ENCODE assay signal across 19 mouse cellular contexts in the genomic region with DNA sequence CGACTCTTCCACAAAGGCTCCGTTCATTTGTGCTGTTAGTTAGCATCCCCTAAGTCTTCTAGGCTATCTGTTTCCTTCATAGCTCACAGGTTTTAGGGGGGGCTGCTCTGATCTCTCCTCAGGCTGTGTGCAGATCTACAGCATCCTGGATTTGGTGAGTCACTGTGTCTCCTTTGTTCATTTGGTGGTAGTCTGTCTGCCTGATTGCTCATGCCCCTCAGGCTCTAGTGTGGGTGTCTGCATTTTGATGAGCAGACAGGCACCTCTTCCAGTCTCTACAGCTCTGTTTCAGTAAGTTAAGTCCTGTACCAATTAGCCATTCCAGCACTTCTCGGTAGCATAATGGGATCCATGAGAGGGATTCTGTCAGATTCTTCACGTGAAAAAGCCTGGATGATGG. TPM values are rescaled to one million over a fixed set of nuclear protein-coding genes. Genes with fewer than 3 reads are reported as not detected.
"Had no signal": no experiment of that assay in that cellular context is flagged by ENCODE, and none has a peak within 500 bp of the region (broad histone marks: within the 10 kb centered on the region; RNA-seq: fewer than 3 reads in every experiment).

No protein-coding gene starts in this region.

- H3K9ac ChIP-seq: limb, embryonic 12.5 days; liver, embryonic 13.5 days; neural tube, embryonic 13.5 days had no signal

- H3K27me3 ChIP-seq: limb, embryonic 12.5 days; liver, embryonic 13.5 days; neural tube, embryonic 13.5 days had no signal

- DNase-seq: kidney, adult 11 months; kidney, adult 9 months; kidney, postnatal 36 days; layer of hippocampus, adult 9-11 months; layer of hippocampus, postnatal 36 days; liver; liver, embryonic 13.5 days; lung, adult 18-20 months; right cerebral cortex, adult 18-20 months; right cerebral cortex, postnatal 25 days; thymus, postnatal 4 days had no signal

- H3K4me2 ChIP-seq: limb, embryonic 12.5 days; liver, embryonic 13.5 days; neural tube, embryonic 13.5 days had no signal

- H3K27ac ChIP-seq: kidney, postnatal 0 days; limb, embryonic 12.5 days; liver, embryonic 13.5 days; neural tube, embryonic 13.5 days had no signal

- H3K4me3 ChIP-seq: limb, embryonic 12.5 days; liver, embryonic 13.5 days; neural tube, embryonic 13.5 days had no signal

- H3K4me1 ChIP-seq: limb, embryonic 12.5 days; liver, embryonic 13.5 days; neural tube, embryonic 13.5 days had no signal

- H3K9me3 ChIP-seq: limb, embryonic 12.5 days; liver, embryonic 13.5 days; neural tube, embryonic 13.5 days had no signal

- H3K36me3 ChIP-seq: limb, embryonic 12.5 days; liver, embryonic 13.5 days; neural tube, embryonic 13.5 days had no signal

RNA-seq across cellular contexts. Expression of gene 5530401A14Rik, which starts 22.0 kb away (rescaled TPM):
- total RNA-seq: megakaryocyte-erythroid progenitor cell, adult 5-6 weeks had no signal
- polyA plus RNA-seq: kidney, postnatal 0 days; limb, embryonic 12.5 days; liver, embryonic 13.5 days; lung, embryonic 16.5 days; small intestine, adult 2 months; stomach, embryonic 16.5 days; thymus, postnatal 0 days had no signal
